Mouse (Mus musculus) frontal cortex, postnatal 36 days (tissue): Measurements from ENCODE around the gene Gm7682.
"Not testable (repeated sequence)": the region's sequence is repeated elsewhere in the genome, so short reads cannot be mapped to it uniquely, and the experiment has no call there.

Experiments
- DNase-seq, 2 experiments: peaks; one replicate each; pipeline ENCODE4 v3.0.0; 2022; ENCODE audit warnings: low spot score in 2 of 2

The Gm7682 gene

DNA sequence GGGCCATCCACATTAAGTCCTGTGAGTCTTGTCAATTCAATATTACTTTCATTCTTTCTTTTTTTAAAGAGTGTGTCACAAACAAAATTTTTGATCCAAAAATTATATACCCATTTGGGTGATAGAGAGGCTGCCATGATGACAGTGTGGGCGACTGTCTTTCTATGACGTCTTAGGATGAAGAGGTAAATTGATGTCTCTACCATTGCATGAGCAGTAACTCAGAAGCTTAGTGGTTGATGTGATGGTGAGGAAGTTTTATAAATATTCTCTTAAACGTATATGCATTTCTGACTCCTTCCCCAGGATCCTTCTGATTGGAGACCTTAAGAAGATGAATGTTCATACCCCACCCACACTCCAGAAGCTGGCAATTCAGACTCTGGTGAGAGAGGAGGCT is at the start of gene Gm7682:
Gene Gm7682, plus strand, starts transcription at position 301 of the 400 bp plus-strand sequence.
- not testable (repeated sequence) for DNase-seq
